Mouse (Mus musculus) hindbrain, embryonic 14.5 days (tissue): ENCODE data around the gene Tspan31. TPM values are rescaled to one million over a fixed set of nuclear protein-coding genes. Genes with fewer than 3 reads are reported as not detected.
A peak's percentile ranks its signal among the peaks of the same experiment; 100 is the strongest.

Experiments
- ATAC-seq: fragments of 200-750 bp; cut with Nextera tagmentation; 2 replicates; pipeline ENCODE4 v1.8.0; 2017; ENCODE audit warnings: moderate number of reproducible peaks, mild to moderate bottlenecking, moderate TSS enrichment, moderate library complexity; ENCODE audit not compliant: low FRiP score
- DNase-seq: peaks from one replicate; pipeline ENCODE4 v3.0.0-alpha.2; 2015; ENCODE audit warnings: low spot score
- H3K27ac ChIP-seq: fragments of 300-500 bp; sonication (generic); 2 replicates; pipeline ENCODE4 v1.5.1; 2014; ENCODE audit warnings: mild to moderate bottlenecking, moderate library complexity
- H3K27me3 ChIP-seq: fragments of 300-500 bp; sonication (generic); 2 replicates; pipeline ENCODE4 v1.6.1; 2014; ENCODE audit warnings: mild to moderate bottlenecking, low read length, mixed read lengths; ENCODE audit not compliant: control insufficient read depth, insufficient read depth
- H3K36me3 ChIP-seq: fragments of 300-500 bp; sonication (generic); replicated peaks from 2 replicates; pipeline ENCODE4 v1.6.1; 2014; ENCODE audit not compliant: control insufficient read depth, insufficient read depth
- H3K4me1 ChIP-seq: fragments of 300-500 bp; sonication (generic); replicated peaks from 2 replicates; pipeline ENCODE4 v1.6.1; 2014; ENCODE audit warnings: antibody characterized with exemption, low read length, mixed read lengths; ENCODE audit not compliant: control insufficient read depth, insufficient read depth
- H3K4me2 ChIP-seq: fragments of 300-500 bp; sonication (generic); replicated peaks from 2 replicates; pipeline ENCODE4 v1.6.1; 2014; ENCODE audit warnings: mild to moderate bottlenecking, moderate library complexity
- H3K4me3 ChIP-seq: fragments of 300-500 bp; sonication (generic); replicated peaks from 2 replicates; pipeline ENCODE4 v1.5.1; 2014; ENCODE audit warnings: mild to moderate bottlenecking, low read length
- H3K9ac ChIP-seq: fragments of 300-500 bp; sonication (generic); 2 replicates; pipeline ENCODE4 v1.6.1; 2014
- H3K9me3 ChIP-seq: fragments of 300-500 bp; sonication (generic); 2 replicates; pipeline ENCODE4 v1.6.1; 2016; ENCODE audit warnings: low read length; ENCODE audit not compliant: control insufficient read depth
- WGBS: fragments of 180-500 bp; shearing (Covaris S2); extraction: QIAGEN DNeasy Blood & Tissue Kit; methylation state at CpG from one replicate; pipeline ENCODE4 v1.1.7; 2014; 5-methylcytosine and 5-hydroxymethylcytosine counted together
- polyA plus RNA-seq: library from polyadenylated mRNA; unstranded; fragments of >200 nt; fragmentation: Nextera tagmentation; extraction: Ambion mirVana; gene quantifications from 2 replicates; pipeline ENCODE4 v1.2.1, GENCODE M21; 2014

The Tspan31 gene
- polyA plus RNA-seq, 1 experiment from 2014 or later = 83.3 TPM

DNA sequence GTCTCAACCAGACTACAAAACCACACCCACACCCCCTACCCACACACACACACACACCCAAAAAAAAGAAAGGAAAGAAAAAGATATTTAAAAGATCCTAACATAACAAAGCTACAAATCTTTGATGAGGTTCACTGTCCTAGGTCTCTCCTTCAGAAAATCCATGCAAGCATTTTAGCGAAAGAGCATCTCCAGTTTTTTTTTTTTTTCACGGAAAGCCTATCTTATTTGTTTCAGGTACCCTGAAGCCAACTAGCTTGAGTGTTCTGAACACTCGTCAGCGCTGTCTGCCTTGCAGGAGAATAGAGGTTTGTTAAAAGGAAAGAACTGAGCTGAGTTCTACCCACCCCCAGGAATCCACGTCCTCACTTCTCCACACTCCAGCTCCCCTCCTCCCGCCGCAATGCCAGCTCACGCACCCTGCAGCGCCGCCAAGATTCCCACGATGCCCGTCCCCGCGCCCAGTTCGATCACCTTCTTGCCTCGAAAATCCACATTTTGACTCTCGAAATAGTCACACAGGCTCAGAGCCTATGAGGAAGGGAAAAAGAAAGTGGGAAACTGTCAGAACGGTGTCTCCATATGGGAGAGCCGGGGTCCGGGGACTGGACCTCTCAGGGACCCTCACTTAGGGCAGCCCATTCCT, 29.4 kb downstream of the Tspan31 start:
- Histone ChIP-seq H3K9ac (peak overlapping the region; percentile 82), H3K27ac (no peak overlapping the region), H3K4me3 (peak overlapping the region; percentile 63), H3K9me3 (no peaks in the 10 kb centered on the region), H3K4me2 (peak overlapping the region; percentile 98), H3K4me1 (peaks cover 6% of the 10 kb centered on the region), H3K27me3 (peaks cover 11% of the 10 kb centered on the region; the same call in 1 of the 2 replicates), H3K36me3 (peaks cover 6% of the 10 kb centered on the region; the same call in 1 of the 2 replicates)
- no peak for DNase-seq
- ATAC-seq = no peak
- 2% methylated on average over 20 of the region's 20 CpGs for WGBS

DNA sequence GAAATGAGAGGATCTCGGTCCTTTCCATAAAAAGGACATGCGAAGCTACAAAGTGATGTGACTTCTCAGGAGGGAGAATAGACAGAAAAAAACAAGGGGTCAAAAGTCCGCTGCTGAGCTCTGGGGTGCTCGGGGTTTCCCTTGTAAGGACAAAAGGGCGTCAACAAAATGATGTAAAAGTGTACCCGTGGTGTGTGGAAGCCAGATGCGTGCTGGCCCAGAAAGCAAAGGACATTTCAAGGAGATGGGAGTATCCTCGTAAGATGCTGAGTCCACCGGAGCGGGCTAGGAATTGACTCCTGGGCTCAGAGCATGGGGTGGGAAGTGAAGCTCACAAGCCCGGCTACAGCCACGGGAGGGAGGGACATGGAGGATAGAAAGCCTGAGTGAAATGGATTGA, 32.4 kb downstream of the Tspan31 start:
- WGBS = 65% methylated on average over 12 of the region's 12 CpGs
- no peak for DNase-seq
- no peak overlapping the region for H3K4me3 ChIP-seq
- H3K4me2 ChIP-seq = no peak overlapping the region
- no peaks in the 10 kb centered on the region for H3K36me3 ChIP-seq
- ATAC-seq = no peak
- peaks cover 5% of the 10 kb centered on the region for H3K4me1 ChIP-seq
- no peak overlapping the region for H3K9ac ChIP-seq
- H3K27me3 ChIP-seq = peaks cover 11% of the 10 kb centered on the region; the same call in 1 of the 2 replicates
- no peaks in the 10 kb centered on the region for H3K9me3 ChIP-seq
- H3K27ac ChIP-seq = no peak overlapping the region

DNA sequence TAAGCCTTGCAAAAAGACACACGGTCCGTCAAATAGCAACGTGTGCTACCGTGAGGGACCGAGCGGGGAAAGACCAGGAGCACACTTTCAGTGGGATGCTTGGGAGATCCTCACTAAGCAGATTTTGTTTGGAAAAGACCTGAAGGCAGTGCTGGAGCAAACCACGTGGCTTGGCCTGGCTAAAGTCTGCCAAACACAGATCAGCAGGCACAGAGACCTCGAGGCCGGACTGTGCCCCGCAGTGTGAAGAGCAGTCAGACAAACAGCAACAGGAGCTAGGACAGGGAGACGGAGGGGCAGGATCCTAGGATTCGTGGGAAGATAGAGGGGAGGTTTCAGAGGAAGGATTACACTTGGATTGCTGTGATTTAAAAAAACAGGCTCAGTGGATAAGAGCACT, 33.8 kb downstream of the Tspan31 start:
- peaks cover 11% of the 10 kb centered on the region; the same call in 1 of the 2 replicates for H3K27me3 ChIP-seq
- no peak for ATAC-seq
- no peaks in the 10 kb centered on the region for H3K36me3 ChIP-seq
- H3K27ac ChIP-seq = no peak overlapping the region
- no peaks in the 10 kb centered on the region for H3K4me1 ChIP-seq
- H3K9me3 ChIP-seq = no peaks in the 10 kb centered on the region
- no peak overlapping the region for H3K9ac ChIP-seq
- no peak overlapping the region for H3K4me2 ChIP-seq
- DNase-seq = no peak
- 86% methylated on average over 12 of the region's 12 CpGs for WGBS
- no peak overlapping the region for H3K4me3 ChIP-seq

DNA sequence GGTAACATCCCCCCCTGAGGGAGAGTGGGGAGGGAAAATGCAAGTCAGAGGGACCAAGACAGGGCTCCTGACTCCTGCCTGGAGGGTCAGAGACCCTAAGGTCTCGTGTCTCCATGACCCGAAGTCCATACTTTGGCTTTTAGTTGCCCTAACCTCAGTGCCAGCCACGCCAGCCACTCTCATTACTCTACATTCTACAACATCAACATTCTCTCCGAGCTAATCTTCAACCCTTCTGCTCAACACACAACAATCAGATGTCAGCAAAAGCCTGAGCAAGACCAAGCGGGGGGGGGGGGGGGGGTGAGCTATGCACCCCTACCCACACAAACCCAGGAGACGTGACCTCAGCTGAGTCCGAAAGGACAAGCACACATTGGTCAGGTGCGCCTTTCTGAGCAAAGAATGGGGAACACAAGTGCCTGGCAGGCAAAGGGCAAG, 36.7 kb downstream of the Tspan31 start:
- no peaks in the 10 kb centered on the region for H3K9me3 ChIP-seq
- no peak for ATAC-seq
- no peak overlapping the region for H3K27ac ChIP-seq
- no peak overlapping the region for H3K4me2 ChIP-seq
- no peak for DNase-seq
- peaks cover 10% of the 10 kb centered on the region for H3K36me3 ChIP-seq
- no peaks in the 10 kb centered on the region for H3K27me3 ChIP-seq
- no peak overlapping the region for H3K9ac ChIP-seq
- no peak overlapping the region for H3K4me3 ChIP-seq
- peaks cover 8% of the 10 kb centered on the region; the same call in 1 of the 2 replicates for H3K4me1 ChIP-seq
- WGBS = 85% methylated on average over 8 of the region's 8 CpGs

DNA sequence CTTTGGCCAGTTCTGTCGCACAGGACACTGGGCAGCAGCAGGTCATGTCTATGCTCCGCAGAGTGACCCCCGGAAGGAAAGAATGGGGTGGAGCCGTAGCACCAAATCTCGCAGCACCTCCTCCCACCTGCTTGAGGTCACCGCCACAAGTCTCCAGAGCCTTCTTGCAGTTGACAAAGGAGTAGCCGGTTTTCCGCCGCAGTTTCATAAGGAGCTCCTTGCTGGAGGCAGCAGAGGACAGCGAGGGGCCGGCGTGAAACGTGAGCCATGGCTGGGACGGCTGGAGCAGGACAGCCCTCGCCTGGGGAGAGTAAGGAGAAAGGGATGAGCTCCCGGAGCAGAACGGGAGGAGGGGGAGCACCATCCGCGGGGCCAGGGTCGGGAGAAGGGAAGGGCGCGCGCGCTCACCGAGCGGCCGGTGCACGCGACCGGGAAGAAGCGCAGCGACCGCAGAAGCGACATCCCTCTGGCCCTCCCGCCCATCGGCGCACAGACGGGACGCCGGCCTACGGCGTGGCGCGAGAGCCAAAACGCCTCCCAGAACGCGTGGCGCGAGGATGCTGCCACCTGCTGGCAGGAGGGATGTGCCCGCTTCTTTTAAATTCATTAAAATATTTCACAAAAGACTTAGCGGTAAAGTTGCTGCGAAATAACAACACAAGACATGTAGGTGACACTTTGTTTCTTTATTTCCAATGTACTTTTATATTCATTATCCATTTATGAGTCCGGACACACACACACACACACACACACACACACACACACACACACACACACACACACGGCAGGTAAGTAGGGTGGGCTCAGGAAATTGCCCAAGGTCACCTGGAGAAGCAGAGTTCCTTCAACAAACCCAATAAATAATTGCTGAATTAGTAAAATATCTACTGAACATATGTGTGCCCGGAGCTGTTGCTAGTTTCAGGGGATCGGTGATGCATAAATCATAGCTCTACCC, 39.4 kb downstream of the Tspan31 start, which contains the start of gene Tsfm:
TSS of gene Tsfm (minus strand) at position 505 of the 961 bp plus-strand sequence.
- DNase-seq (peak; percentile 96), ATAC-seq (peak; percentile 87)
- no peaks in the 10 kb centered on the region for H3K9me3 ChIP-seq
- 5% methylated on average over 55 of the region's 56 CpGs for WGBS
- H3K4me2 ChIP-seq = peak within 1 kb of the TSS; percentile 92
- no peaks in the 10 kb centered on the region for H3K27me3 ChIP-seq
- peak within 1 kb of the TSS; percentile 55 for H3K27ac ChIP-seq
- peaks cover 36% of the 10 kb centered on the region for H3K36me3 ChIP-seq
- peak within 1 kb of the TSS; percentile 60 for H3K4me3 ChIP-seq
- H3K4me1 ChIP-seq = peaks cover 8% of the 10 kb centered on the region; the same call in 1 of the 2 replicates
- peak within 1 kb of the TSS; percentile 72 for H3K9ac ChIP-seq

DNA sequence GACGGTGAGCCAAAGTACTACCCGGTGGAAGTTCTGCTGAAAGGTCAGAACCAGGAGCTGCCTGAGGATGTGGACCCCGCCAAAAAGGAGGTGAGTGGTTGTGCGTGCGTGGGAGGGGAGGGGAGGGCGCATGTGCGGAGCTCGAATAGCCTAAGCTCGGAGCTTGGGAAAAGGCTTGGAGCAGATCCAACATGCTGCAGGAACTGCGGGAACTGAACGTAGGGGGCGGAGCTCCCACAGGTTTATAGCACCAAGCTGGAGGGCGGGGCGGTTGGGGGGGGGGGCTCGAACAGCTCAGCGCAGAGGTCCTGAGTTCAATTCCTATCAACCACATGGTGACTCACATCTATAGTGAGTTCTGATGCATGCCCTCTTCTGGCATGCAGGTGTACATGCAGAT, 51.6 kb downstream of the Tspan31 start:
- H3K36me3 ChIP-seq = peaks cover 17% of the 10 kb centered on the region
- H3K27me3 ChIP-seq = no peaks in the 10 kb centered on the region
- H3K9ac ChIP-seq = no peak overlapping the region
- DNase-seq (no peak), ATAC-seq (no peak)
- no peak overlapping the region for H3K4me3 ChIP-seq
- H3K4me2 ChIP-seq = no peak overlapping the region
- H3K9me3 ChIP-seq = no peaks in the 10 kb centered on the region
- 80% methylated on average over 16 of the region's 16 CpGs for WGBS
- H3K4me1 ChIP-seq = no peaks in the 10 kb centered on the region
- no peak overlapping the region for H3K27ac ChIP-seq

Other genes with a start within 250 kb of the Tspan31 start
- 15.9 and 16.5 TPM in 2 replicates for gene Atp23, start 168.9 kb downstream of the Tspan31 start, polyA plus RNA-seq
- gene Ctdsp2, start 91.5 kb downstream of the Tspan31 start, polyA plus RNA-seq = 22.9 and 25.0 TPM in 2 replicates
- gene Avil, start 69.6 kb downstream of the Tspan31 start, polyA plus RNA-seq = 0.60 and 2.5 TPM in 2 replicates
- 59.1 and 65.0 TPM in 2 replicates for gene Tsfm, start 39.4 kb downstream of the Tspan31 start, polyA plus RNA-seq
- gene Mettl1, start 28.9 kb downstream of the Tspan31 start, polyA plus RNA-seq = 19.5 and 22.1 TPM in 2 replicates
- gene Eef1akmt3, start 28.8 kb downstream of the Tspan31 start, polyA plus RNA-seq = 0.13 and 0.25 TPM in 2 replicates
- 0.08 TPM in 1 of 2 replicates, not detected in the other for gene Cyp27b1, start 22.0 kb downstream of the Tspan31 start, polyA plus RNA-seq
- gene March9, start 10.1 kb downstream of the Tspan31 start, polyA plus RNA-seq = 12.0 and 12.9 TPM in 2 replicates
- gene Cdk4, start 6.7 kb downstream of the Tspan31 start, polyA plus RNA-seq = 764 and 784 TPM in 2 replicates
- gene Agap2, start 5.0 kb upstream of the Tspan31 start, polyA plus RNA-seq = 6.7 and 8.2 TPM in 2 replicates
- 78.1 and 83.0 TPM in 2 replicates for gene Os9, start 50.9 kb upstream of the Tspan31 start, polyA plus RNA-seq
- gene B4galnt1, start 95.0 kb upstream of the Tspan31 start, polyA plus RNA-seq = 73.7 and 79.1 TPM in 2 replicates
- 0.94 and 0.99 TPM in 2 replicates for gene Slc26a10, start 110.4 kb upstream of the Tspan31 start, polyA plus RNA-seq
- gene Arhgef25, start 119.8 kb upstream of the Tspan31 start, polyA plus RNA-seq = 23.5 and 25.5 TPM in 2 replicates
- gene Dtx3, start 125.5 kb upstream of the Tspan31 start, polyA plus RNA-seq = 223 and 231 TPM in 2 replicates
- 16.8 and 17.1 TPM in 2 replicates for gene Pip4k2c, start 141.3 kb upstream of the Tspan31 start, polyA plus RNA-seq
- gene Kif5a, start 193.1 kb upstream of the Tspan31 start, polyA plus RNA-seq = 118 and 129 TPM in 2 replicates
- 281 and 296 TPM in 2 replicates for gene Dctn2, start 196.1 kb upstream of the Tspan31 start, polyA plus RNA-seq
- 16.2 and 20.0 TPM in 2 replicates for gene Mbd6, start 218.8 kb upstream of the Tspan31 start, polyA plus RNA-seq
- 113 and 124 TPM in 2 replicates for gene Mars, start 241.5 kb upstream of the Tspan31 start, polyA plus RNA-seq